9 mouse cellular contexts compared by ENCODE assay signal in the genomic region with DNA sequence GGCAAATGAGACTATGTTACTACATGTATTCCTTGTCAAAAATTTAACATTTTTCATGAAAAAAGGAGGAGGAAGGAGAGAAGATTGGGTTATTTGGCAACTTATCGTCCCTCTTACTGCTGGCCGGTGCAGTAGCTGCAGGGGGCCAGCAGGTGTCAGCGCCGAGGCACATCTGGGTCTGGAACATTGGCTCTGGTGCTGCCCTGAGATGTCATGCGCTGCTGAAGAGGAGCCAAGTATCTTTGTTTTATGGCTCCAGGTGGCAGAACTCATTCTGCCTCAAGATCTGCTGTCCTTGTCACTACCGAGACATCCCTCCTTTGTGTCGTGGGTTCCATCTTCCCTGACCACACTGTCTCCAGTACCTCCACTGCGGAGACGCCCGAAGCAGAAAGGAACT. TPM values are rescaled to one million over a fixed set of nuclear protein-coding genes. Genes with fewer than 3 reads are reported as not detected.
DNase-seq lines count a peak whose midpoint lies in the region.
"Had no signal": no experiment of that assay in that cellular context is flagged by ENCODE, and none has a peak within 500 bp of the region (broad histone marks: within the 10 kb centered on the region; RNA-seq: fewer than 3 reads in every experiment).

No protein-coding gene starts in this region.

- no peak overlapping the region for H3K27ac ChIP-seq in heart, embryonic 10.5 days

- H3K27me3 ChIP-seq in heart, embryonic 10.5 days (ENCODE audit: insufficient read depth, poor library complexity, severe bottlenecking) = no peaks in the 10 kb centered on the region

- H3K4me3 ChIP-seq in heart, embryonic 10.5 days = no peak overlapping the region

- H3K4me1 ChIP-seq in heart, embryonic 10.5 days = 0 out of 2 replicates have a peak, but pooled peaks cover 7% of the 10 kb centered on the region

- peak; percentile 52 to 61 for DNase-seq in heart, adult 18-20 months
- no peak for DNase-seq in heart, embryonic 10.5 days (ENCODE audit: low spot score)
- peak; percentile 84 for DNase-seq in CD4-positive, CD25-positive, alpha-beta regulatory T cell, adult 2 months (ENCODE audit: low read depth, low spot score)
- DNase-seq in brain, adult 2 months (ENCODE audit: low read depth, low spot score) = peak; percentile 71
- peak; percentile 13 for DNase-seq in heart, postnatal 25 days (ENCODE audit: low spot score)
- DNase-seq in left cerebral cortex, postnatal 14 days (ENCODE audit: low spot score in 2 of 2) = peak; percentile 57 to 58
- DNase-seq in naive thymus-derived CD4-positive, alpha-beta T cell, adult 2 months (ENCODE audit: low read depth) = peak; percentile 74
- DNase-seq in thymus, postnatal 14 days = peak; percentile 73

- H3K9me3 ChIP-seq in heart, embryonic 10.5 days = no peaks in the 10 kb centered on the region

- intact Hi-C loops in heart, postnatal 25 days (cut with DNase I) = loop anchor here (2.0 kb wide), 1 partner anchor 59 kb away; no protein-coding TSS in a partner anchor
- intact Hi-C loops in left cerebral cortex, postnatal 14 days (cut with DNase I) = no loop called here

- H3K36me3 ChIP-seq in heart, embryonic 10.5 days = no peaks in the 10 kb centered on the region

- 45% methylated on average over 10 of the region's 10 CpGs for WGBS in heart, embryonic 10.5 days

RNA-seq across cellular contexts. Expression of gene Ncl, which starts 12.8 kb away (rescaled TPM):
- total RNA-seq in heart, adult 18-20 months (2021) = 100 to 1,000 TPM; 105 to 113 TPM
- polyA plus RNA-seq in heart, embryonic 10.5 days (2016; fragmentation: Nextera tagmentation; extraction: Ambion mirVana) = 345 and 518 TPM in 2 replicates
- total RNA-seq in heart, postnatal 25 days (2021) = 100 to 1,000 TPM; 102 to 113 TPM
- total RNA-seq in left cerebral cortex, postnatal 14 days (2021) = 100 to 1,000 TPM; 146 to 149 TPM

RNA-seq across cellular contexts. Expression of gene Nmur1, which starts 54.0 kb away (rescaled TPM):
- not detected for total RNA-seq in heart, adult 18-20 months (2021)
- polyA plus RNA-seq in heart, embryonic 10.5 days (2016; fragmentation: Nextera tagmentation; extraction: Ambion mirVana) = 0.10 TPM in 1 of 2 replicates, not detected in the other
- total RNA-seq in heart, postnatal 25 days (2021) = not detected
- under 1 TPM; 0.25 to 0.53 TPM for total RNA-seq in left cerebral cortex, postnatal 14 days (2021)
- total RNA-seq: adrenal gland, postnatal 4 days had no signal

RNA-seq across cellular contexts. Expression of gene Tex44, which starts 54.1 kb away (rescaled TPM):
- not detected for total RNA-seq in heart, adult 18-20 months (2021)
- not detected in 2 replicates for polyA plus RNA-seq in heart, embryonic 10.5 days (2016; fragmentation: Nextera tagmentation; extraction: Ambion mirVana)
- total RNA-seq in heart, postnatal 25 days (2021) = not detected
- not detected for total RNA-seq in left cerebral cortex, postnatal 14 days (2021)
- total RNA-seq: adrenal gland, postnatal 4 days had no signal
